Mouse (Mus musculus) spleen, postnatal 4 days (tissue): ENCODE measurements around the gene Fam171a2.

Experiments used
- DNase-seq, 2 experiments: peaks; one replicate each; pipeline ENCODE4 v3.0.0; 2022; ENCODE audit warnings: low spot score in 2 of 2

Fam171a2 gene

GRCm38 (mm10) chr11:102435754-102436470, 11.6 kb downstream of the Fam171a2 start:
- DNase-seq, result no peak

GRCm38 (mm10) chr11:102434816-102435705, 12.4 kb downstream of the Fam171a2 start:
- DNase-seq, result no peak

- peak; percentile 86 to 96 for DNase-seq
These were observed 13.1 kb downstream of the Fam171a2 start for GRCm38 (mm10) chr11:102434406-102434805.

GRCm38 (mm10) chr11:102433866-102434265, 13.6 kb downstream of the Fam171a2 start:
- DNase-seq, result no peak

- peak in 1 of 2 experiments; percentile 65 for DNase-seq
These were observed 14.6 kb downstream of the Fam171a2 start for GRCm38 (mm10) chr11:102432896-102433295.

- DNase-seq, result peak; percentile 62 to 77
These were observed 15.2 kb downstream of the Fam171a2 start for GRCm38 (mm10) chr11:102432115-102432843.

- no peak for DNase-seq
These were observed 15.8 kb downstream of the Fam171a2 start for GRCm38 (mm10) chr11:102431728-102432114.

GRCm38 (mm10) chr11:102431018-102431645, 16.4 kb downstream of the Fam171a2 start:
- peak; percentile 80 to 89 for DNase-seq

GRCm38 (mm10) chr11:102430121-102431017, 17.1 kb downstream of the Fam171a2 start, which contains the start of gene Grn:
TSS of gene Grn (plus strand) at chr11:102430315.
- DNase-seq, result peak; percentile 82 to 87

- DNase-seq, result no peak
These were observed 17.9 kb downstream of the Fam171a2 start for GRCm38 (mm10) chr11:102429551-102429950.

- no peak for DNase-seq
These were observed 18.4 kb downstream of the Fam171a2 start for GRCm38 (mm10) chr11:102428981-102429540.

GRCm38 (mm10) chr11:102425555-102426316, 21.7 kb downstream of the Fam171a2 start:
- DNase-seq, result no peak

GRCm38 (mm10) chr11:102424666-102425065, 22.8 kb downstream of the Fam171a2 start:
- DNase-seq, result no peak

GRCm38 (mm10) chr11:102421559-102421958, 25.9 kb downstream of the Fam171a2 start:
- no peak for DNase-seq

- DNase-seq, result no peak
These were observed 28.6 kb downstream of the Fam171a2 start for GRCm38 (mm10) chr11:102418887-102419286.

- DNase-seq, result no peak
These were observed 30.3 kb downstream of the Fam171a2 start for GRCm38 (mm10) chr11:102417160-102417559.

- DNase-seq, result no peak
These were observed 32.3 kb downstream of the Fam171a2 start for GRCm38 (mm10) chr11:102415034-102415802.

GRCm38 (mm10) chr11:102413059-102413458, 34.4 kb downstream of the Fam171a2 start:
- no peak for DNase-seq

- peak; percentile 90 to 97 for DNase-seq
These were observed 35.8 kb downstream of the Fam171a2 start for GRCm38 (mm10) chr11:102411704-102412103.
